Mouse (Mus musculus): ENCODE data around the gene Pou2f2. TPM values are rescaled to one million over a fixed set of nuclear protein-coding genes. Genes with fewer than 3 reads are reported as not detected.

Gene Pou2f2
- total RNA-seq, 2 experiments from 2014 or later: 12.5 to 14.0 TPM

GRCm38 (mm10) chr7:25109355-25109754 lies 70.2 kb downstream of the Pou2f2 start:
- H3K27ac ChIP-seq: no peak overlapping the region
- no peak overlapping the region for H3K4me3 ChIP-seq
- TF ChIP-seq CTCF (IDR thresholded peaks at IDR 0.05): no peak
- DNase-seq (ENCODE audit: extremely low spot score in 1 of 2, low spot score in 2 of 2): no peak
- intact Hi-C loops (cut with DNase I): no loop called here

GRCm38 (mm10) chr7:25106790-25107502 lies 72.6 kb downstream of the Pou2f2 start:
- intact Hi-C loops (cut with DNase I): loop anchor here (2.0 kb wide), 1 partner anchor 26 kb away; no protein-coding TSS in a partner anchor
- Histone ChIP-seq H3K4me3 (no peak overlapping the region), H3K27ac (no peak overlapping the region)
- no peak for DNase-seq (ENCODE audit: extremely low spot score in 1 of 2, low spot score in 2 of 2)
- no peak for TF ChIP-seq CTCF (IDR thresholded peaks at IDR 0.05)

DNA sequence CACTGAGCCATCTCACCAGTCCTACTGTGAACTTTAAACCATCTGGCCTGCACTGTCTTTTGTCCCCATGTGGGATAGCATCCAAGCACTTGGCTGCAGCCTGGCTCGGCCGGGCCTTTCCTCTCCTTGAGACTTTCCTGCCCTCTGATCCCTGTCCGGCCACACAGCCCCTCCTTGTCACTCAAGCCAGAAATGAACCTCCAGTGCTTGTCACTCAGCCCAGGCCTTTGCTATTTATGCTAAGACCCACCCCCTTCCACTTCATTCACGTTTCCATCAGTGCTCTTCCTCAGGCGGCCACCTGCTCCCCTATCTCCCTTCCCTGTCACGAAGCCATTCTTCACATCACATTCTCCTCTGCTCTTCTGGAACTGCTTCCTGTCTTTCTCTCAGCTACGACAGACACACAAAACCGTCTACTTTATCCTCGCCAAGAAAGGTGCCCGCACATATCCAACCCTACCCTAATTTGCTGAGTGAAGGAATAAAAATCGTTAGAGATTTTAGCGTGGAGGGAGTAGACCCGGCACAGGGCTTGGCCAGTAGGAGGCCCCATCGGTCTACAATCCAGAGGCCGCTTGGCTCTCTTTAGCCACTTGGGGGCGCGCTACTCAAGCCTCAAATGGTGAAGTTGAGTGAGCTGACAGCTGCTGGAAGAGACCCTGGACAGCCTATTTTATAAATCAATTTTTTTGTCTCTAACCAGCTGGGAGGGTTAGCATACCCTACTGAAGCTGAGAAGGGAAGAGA lies 73.9 kb downstream of the Pou2f2 start:
- peak; percentile 67 to 85 for DNase-seq (ENCODE audit: extremely low spot score in 1 of 2, low spot score in 2 of 2)
- peak; percentile 99 for TF ChIP-seq CTCF (IDR thresholded peaks at IDR 0.05)
- H3K4me3 ChIP-seq: no peak overlapping the region
- intact Hi-C loops (cut with DNase I): loop anchor here (2.0 kb wide), 1 partner anchor 27 kb away; no protein-coding TSS in a partner anchor
- no peak overlapping the region for H3K27ac ChIP-seq

- intact Hi-C loops (cut with DNase I): no loop called here
- TF ChIP-seq CTCF (IDR thresholded peaks at IDR 0.05): peak; percentile 24
- DNase-seq (ENCODE audit: extremely low spot score in 1 of 2, low spot score in 2 of 2): no peak
- H3K4me3 ChIP-seq: no peak overlapping the region
- H3K27ac ChIP-seq: peak overlapping the region; percentile 3
Measured at GRCm38 (mm10) chr7:25099581-25099980, 79.9 kb downstream of the Pou2f2 start.

- no peak for DNase-seq (ENCODE audit: extremely low spot score in 1 of 2, low spot score in 2 of 2)
- Histone ChIP-seq H3K4me3 (no peak overlapping the region), H3K27ac (peak overlapping the region; percentile 36; the same call in 1 of the 2 replicates)
- no peak for TF ChIP-seq CTCF (IDR thresholded peaks at IDR 0.05)
- intact Hi-C loops (cut with DNase I): no loop called here
Measured at GRCm38 (mm10) chr7:25098169-25098568, 81.4 kb downstream of the Pou2f2 start.

DNA sequence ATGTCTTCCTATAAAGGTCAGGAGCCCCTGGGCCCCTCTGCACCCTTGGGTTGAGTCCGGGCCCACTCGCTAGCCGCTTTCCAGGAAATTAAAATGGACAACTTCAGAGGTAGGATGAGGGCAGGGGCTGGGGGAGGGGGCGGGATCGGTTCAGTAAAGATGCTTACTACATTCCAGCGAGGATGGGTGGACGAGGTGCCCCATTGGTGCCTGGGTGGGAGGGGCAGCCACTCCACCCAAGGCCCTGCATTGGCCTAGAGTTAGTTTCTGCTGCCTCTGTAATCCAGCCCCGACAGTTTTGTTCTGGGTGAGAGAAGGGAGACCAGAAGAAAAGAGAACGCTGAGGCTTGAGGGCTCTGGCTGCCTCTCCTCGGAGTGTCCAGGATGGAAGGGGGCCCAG lies 89.7 kb downstream of the Pou2f2 start:
- Histone ChIP-seq H3K27ac (no peak overlapping the region), H3K4me3 (no peak overlapping the region)
- intact Hi-C loops (cut with DNase I): loop anchor here (5.0 kb wide), 1 partner anchor 198 kb away; no protein-coding TSS in a partner anchor

GRCm38 (mm10) chr7:25088968-25089367 lies 90.6 kb downstream of the Pou2f2 start:
- H3K4me3 ChIP-seq: no peak overlapping the region
- intact Hi-C loops (cut with DNase I): no loop called here

More for the DNA sequence above, 89.7 kb downstream of the Pou2f2 start:
- no peak for DNase-seq (ENCODE audit: extremely low spot score in 1 of 2, low spot score in 2 of 2)
- no peak for TF ChIP-seq CTCF (IDR thresholded peaks at IDR 0.05)

DNA sequence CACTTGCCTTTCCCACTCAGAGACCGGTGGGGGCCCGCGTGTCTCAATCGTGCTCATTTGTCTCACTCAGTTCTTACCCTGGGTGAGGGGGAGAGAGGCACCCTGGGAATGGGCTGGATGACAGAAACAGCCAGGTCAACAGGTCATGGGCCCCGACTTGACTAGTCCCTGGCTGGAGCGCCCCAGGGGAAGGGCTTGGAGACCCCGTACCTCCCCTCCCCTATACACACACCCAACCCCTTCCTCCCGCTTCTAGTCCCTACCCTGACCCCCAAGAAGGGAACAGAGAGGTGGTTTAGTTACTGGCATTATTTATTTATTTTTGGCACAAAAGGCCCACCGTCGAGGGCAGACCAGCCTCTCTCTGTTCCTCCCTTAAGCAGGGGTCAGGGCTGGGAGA lies 91.0 kb downstream of the Pou2f2 start:
- no peak for DNase-seq (ENCODE audit: extremely low spot score in 1 of 2, low spot score in 2 of 2)
- no peak overlapping the region for H3K4me3 ChIP-seq
- H3K27ac ChIP-seq: no peak overlapping the region
- TF ChIP-seq CTCF (IDR thresholded peaks at IDR 0.05): no peak
- intact Hi-C loops (cut with DNase I): no loop called here

More at GRCm38 (mm10) chr7:25088968-25089367, 90.6 kb downstream of the Pou2f2 start:
- no peak for TF ChIP-seq CTCF (IDR thresholded peaks at IDR 0.05)
- DNase-seq (ENCODE audit: extremely low spot score in 1 of 2, low spot score in 2 of 2): no peak
- no peak overlapping the region for H3K27ac ChIP-seq

- Histone ChIP-seq H3K27ac (no peak overlapping the region), H3K4me3 (no peak overlapping the region)
- DNase-seq (ENCODE audit: extremely low spot score in 1 of 2, low spot score in 2 of 2): no peak
- no peak for TF ChIP-seq CTCF (IDR thresholded peaks at IDR 0.05)
- intact Hi-C loops (cut with DNase I): no loop called here
Measured at GRCm38 (mm10) chr7:25087972-25088371, 91.6 kb downstream of the Pou2f2 start.

- no peak for TF ChIP-seq CTCF (IDR thresholded peaks at IDR 0.05)
- no peak overlapping the region for H3K27ac ChIP-seq
- H3K4me3 ChIP-seq: no peak overlapping the region
- intact Hi-C loops (cut with DNase I): no loop called here
- no peak for DNase-seq (ENCODE audit: extremely low spot score in 1 of 2, low spot score in 2 of 2)
Measured at GRCm38 (mm10) chr7:25087256-25087912, 92.1 kb downstream of the Pou2f2 start.

DNA sequence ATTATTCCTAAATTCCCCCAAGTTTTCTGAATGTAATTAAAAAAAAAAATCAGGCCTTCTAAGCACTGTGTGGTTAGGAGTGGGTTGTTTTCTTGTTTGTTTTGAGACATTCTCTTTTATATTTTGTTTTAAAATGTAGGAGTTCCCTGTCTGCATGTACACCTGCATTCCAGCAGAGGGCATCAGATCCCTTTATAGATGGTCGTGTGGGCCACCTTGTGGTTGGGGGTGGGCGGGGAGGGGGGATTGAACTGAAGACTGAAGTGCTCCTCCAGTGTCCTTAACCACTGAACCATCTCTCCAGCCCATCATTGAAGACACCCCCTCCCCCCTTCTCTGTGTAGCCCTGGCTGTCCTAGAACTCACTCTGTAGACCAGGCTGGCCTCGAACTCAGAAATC lies 92.9 kb downstream of the Pou2f2 start:
- peak; percentile 57 for TF ChIP-seq CTCF (IDR thresholded peaks at IDR 0.05)
- DNase-seq (ENCODE audit: extremely low spot score in 1 of 2, low spot score in 2 of 2): no peak
- Histone ChIP-seq H3K4me3 (no peak overlapping the region), H3K27ac (no peak overlapping the region)
- intact Hi-C loops (cut with DNase I): no loop called here

DNA sequence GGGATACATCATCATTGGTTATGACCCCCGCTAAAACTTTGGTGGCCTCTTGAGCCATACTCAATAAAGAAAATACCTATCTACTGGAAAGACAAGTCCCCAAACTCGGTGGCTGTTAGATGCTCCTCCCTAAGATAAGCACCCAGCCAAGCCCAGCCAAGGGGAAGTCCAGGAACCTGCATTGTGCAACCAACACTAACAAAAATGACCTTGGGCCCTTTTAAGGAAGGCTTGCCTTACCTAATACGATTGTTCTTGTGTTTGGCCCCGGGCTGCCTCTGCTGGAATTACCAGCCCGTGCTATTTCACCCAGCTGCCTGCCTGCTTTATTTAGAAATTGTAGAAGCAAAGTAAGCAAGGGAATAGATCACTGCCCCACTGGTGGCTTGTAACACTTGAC lies 94.9 kb downstream of the Pou2f2 start:
- H3K27ac ChIP-seq: no peak overlapping the region
- H3K4me3 ChIP-seq: no peak overlapping the region
- intact Hi-C loops (cut with DNase I): no loop called here
- DNase-seq (ENCODE audit: extremely low spot score in 1 of 2, low spot score in 2 of 2): no peak
- no peak for TF ChIP-seq CTCF (IDR thresholded peaks at IDR 0.05)
